Mouse (Mus musculus) heart, adult 2 months (tissue): ENCODE measurements around the gene Fbxw10.

Experiments used
- CTCF ChIP-seq: fragments of 200-600 bp; IDR thresholded peaks from 2 replicates; pipeline ENCODE4 v1.8.1; 2022; ENCODE audit warnings: antibody characterized with exemption, mild to moderate bottlenecking, moderate library complexity
- POLR2A ChIP-seq: fragments of 200-500 bp; IDR thresholded peaks from 2 replicates; pipeline ENCODE4 v1.6.1; 2011; ENCODE audit warnings: mild to moderate bottlenecking, low read depth, low read length, control low read depth; ENCODE audit not compliant: insufficient read depth

DNA sequence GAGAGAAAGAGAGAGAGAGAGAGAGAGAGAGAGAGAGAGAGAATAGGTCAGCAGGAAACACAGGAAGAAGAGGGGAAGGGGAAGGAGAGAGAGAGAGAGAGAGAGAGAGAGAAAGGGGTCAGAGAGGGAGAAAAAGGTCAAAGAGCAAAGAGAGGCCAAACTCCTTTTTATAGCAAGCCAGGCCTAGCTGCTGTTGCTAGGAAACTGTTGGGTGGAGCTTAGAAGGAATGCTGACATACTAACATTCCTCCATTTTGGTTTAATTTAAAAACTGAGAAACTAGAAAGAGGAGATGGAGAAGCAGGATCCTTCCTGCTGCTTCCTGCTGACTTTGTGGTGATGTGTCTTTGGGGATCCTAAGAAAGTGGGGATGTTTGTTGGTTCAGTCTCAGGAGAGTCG, 28.8 kb downstream of the Fbxw10 start:
- TF ChIP-seq POLR2A (no peak), CTCF (no peak)
